In the genomic region with DNA sequence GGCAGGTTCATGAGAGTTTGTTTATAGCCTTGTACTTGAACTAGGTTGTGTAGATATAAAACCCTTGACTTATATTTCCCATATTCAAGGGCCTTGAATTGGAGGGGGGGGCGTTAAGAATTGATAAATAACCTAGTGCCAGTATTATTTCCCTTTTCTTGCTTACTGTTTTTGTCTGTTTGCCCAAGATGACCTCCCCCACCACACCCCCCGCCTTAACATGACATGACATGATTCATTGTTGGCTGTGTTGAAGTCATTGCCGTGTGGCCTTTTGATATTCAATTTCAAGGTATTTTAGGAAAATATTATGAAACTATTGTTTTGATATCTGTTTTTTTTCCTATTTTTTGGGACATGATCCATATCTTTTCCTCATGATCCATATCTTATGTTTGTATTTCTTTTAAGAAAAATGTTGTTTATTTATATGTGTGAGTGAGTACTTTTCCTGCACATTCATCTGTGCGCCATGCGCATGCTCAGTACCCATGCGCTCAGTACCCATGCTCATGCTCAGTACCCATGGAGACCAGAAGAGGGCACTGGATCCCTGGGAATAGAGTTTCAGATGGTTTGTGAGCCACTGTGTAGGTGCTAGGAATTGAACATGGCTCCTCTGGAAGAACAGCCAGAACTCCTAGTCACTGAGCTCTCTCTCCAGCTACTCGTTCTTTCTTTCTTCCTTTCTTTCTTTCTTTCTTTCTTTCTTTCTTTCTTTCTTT, we compare ENCODE assay signal across 27 mouse cellular contexts. TPM values are rescaled to one million over a fixed set of nuclear protein-coding genes. Genes with fewer than 3 reads are reported as not detected.
DNase-seq lines count a peak whose midpoint lies in the region; ATAC-seq and TF ChIP-seq lines count a peak whose summit lies in the region.
"Had no signal": no experiment of that assay in that cellular context is flagged by ENCODE, and none has a peak within 500 bp of the region (broad histone marks: within the 10 kb centered on the region; RNA-seq: fewer than 3 reads in every experiment).

No protein-coding gene starts in this region.

- H3K9ac ChIP-seq in liver, postnatal 0 days (replicated peaks), result no peak overlapping the region
- no peak overlapping the region for H3K9ac ChIP-seq in liver, embryonic 12.5 days
- H3K9ac ChIP-seq: embryonic facial prominence, embryonic 12.5 days; forebrain, embryonic 13.5 days; heart, embryonic 12.5 days had no signal

- 85% methylated on average over 7 of the region's 7 CpGs for WGBS in liver, postnatal 0 days (ENCODE audit: insufficient replicate concordance)
- 75% methylated on average over 7 of the region's 7 CpGs for WGBS in liver, embryonic 12.5 days (ENCODE audit: insufficient replicate concordance)

- H3K4me2 ChIP-seq in liver, postnatal 0 days (ENCODE audit: low read depth, low read length), result no peak overlapping the region
- H3K4me2 ChIP-seq in liver, embryonic 12.5 days, result no peak overlapping the region
- H3K4me2 ChIP-seq: embryonic facial prominence, embryonic 12.5 days; forebrain, embryonic 13.5 days; heart, embryonic 12.5 days had no signal

- H3K27ac ChIP-seq in liver, postnatal 0 days (ENCODE audit: low read depth), result no peak overlapping the region
- H3K27ac ChIP-seq in liver, embryonic 12.5 days, result no peak overlapping the region
- H3K27ac ChIP-seq: embryonic facial prominence, embryonic 12.5 days; forebrain, embryonic 13.5 days; hindbrain, embryonic 10.5 days; macrophage had no signal

- DNase-seq in adrenal gland, adult 8-10 months, result peak; percentile 39
- DNase-seq in adrenal gland, adult 18-20 months (ENCODE audit: low spot score in 2 of 2), result no peak
- no peak for DNase-seq in liver, postnatal 0 days
- DNase-seq in adrenal gland, postnatal 14 days, result peak; percentile 62
- DNase-seq in B cell, adult 2 months, result no peak
- DNase-seq in frontal cortex, postnatal 36 days (ENCODE audit: low spot score in 2 of 2), result no peak
- DNase-seq: cerebellum, adult 11 months; cerebellum, postnatal 10 days; gastrocnemius, postnatal 14 days; heart, adult 11 months; heart, postnatal 10 days; kidney, postnatal 25 days; thymus, adult 2 months; thymus, postnatal 4 days had no signal

- H3K27me3 ChIP-seq in liver, postnatal 0 days (ENCODE audit: insufficient read depth, low read length), result no peaks in the 10 kb centered on the region
- H3K27me3 ChIP-seq in liver, embryonic 12.5 days (replicated peaks), result no peaks in the 10 kb centered on the region
- H3K27me3 ChIP-seq: embryonic facial prominence, embryonic 12.5 days; forebrain, embryonic 13.5 days; heart, embryonic 12.5 days had no signal

- no peak for ATAC-seq in liver, postnatal 0 days
- ATAC-seq in liver, embryonic 12.5 days, result no peak
- ATAC-seq: CD4-positive, CD25-positive, alpha-beta regulatory T cell, adult 4 months; forebrain, embryonic 13.5 days; hindbrain, embryonic 16.5 days; intestine, embryonic 16.5 days; lung, postnatal 0 days; midbrain, embryonic 16.5 days had no signal

- no peak for TF ChIP-seq EP300 in liver, postnatal 0 days (IDR thresholded peaks at IDR 0.05; ENCODE audit: low read depth)

- TF ChIP-seq CTCF in liver, postnatal 0 days (IDR thresholded peaks at IDR 0.05; ENCODE audit: low read depth), result 0 out of 2 replicates have a peak, but pooled peaks have one; percentile 6

- no peaks in the 10 kb centered on the region for H3K9me3 ChIP-seq in liver, postnatal 0 days (ENCODE audit: low read length)
- no peaks in the 10 kb centered on the region for H3K9me3 ChIP-seq in liver, embryonic 12.5 days (replicated peaks)
- H3K9me3 ChIP-seq: embryonic facial prominence, embryonic 12.5 days; forebrain, embryonic 13.5 days; heart, embryonic 12.5 days; hindbrain, embryonic 10.5 days had no signal

- H3K4me1 ChIP-seq in liver, postnatal 0 days (ENCODE audit: insufficient read depth), result no peaks in the 10 kb centered on the region
- no peaks in the 10 kb centered on the region for H3K4me1 ChIP-seq in liver, embryonic 12.5 days
- H3K4me1 ChIP-seq: embryonic facial prominence, embryonic 12.5 days; heart, embryonic 12.5 days had no signal

- H3K36me3 ChIP-seq in liver, postnatal 0 days (replicated peaks; ENCODE audit: insufficient read depth, low read length), result no peaks in the 10 kb centered on the region
- H3K36me3 ChIP-seq in liver, embryonic 12.5 days, result no peaks in the 10 kb centered on the region
- H3K36me3 ChIP-seq: embryonic facial prominence, embryonic 12.5 days; heart, embryonic 12.5 days; hindbrain, embryonic 10.5 days had no signal

- H3K4me3 ChIP-seq in liver, postnatal 0 days (ENCODE audit: low read depth, low read length), result no peak overlapping the region
- H3K4me3 ChIP-seq in liver, embryonic 12.5 days, result no peak overlapping the region
- H3K4me3 ChIP-seq: embryonic facial prominence, embryonic 12.5 days; erythroblast, embryonic 14.5 days; forebrain, embryonic 13.5 days; heart, embryonic 12.5 days; hindbrain, embryonic 10.5 days had no signal

RNA-seq across cellular contexts. Expression of a gene that starts 11.6 kb away (rescaled TPM):
- 1 to 10 TPM; 7.0 to 9.9 (median 8.6) TPM for total RNA-seq in adrenal gland, adult 8-10 months (2022)
- 1 to 10 TPM; 4.5 to 5.6 TPM for total RNA-seq in adrenal gland, adult 18-20 months (2021)
- 0.01 TPM in 2 replicates for polyA plus RNA-seq in liver, postnatal 0 days (2015; fragmentation: Nextera tagmentation; extraction: Ambion mirVana)
- 0.04 TPM in 1 of 2 replicates, not detected in the other for polyA plus RNA-seq in liver, embryonic 12.5 days (2016; fragmentation: Nextera tagmentation; extraction: Ambion mirVana)
- 6.1 and 6.2 TPM in 2 replicates for total RNA-seq in adrenal gland, postnatal 14 days (2021)
- total RNA-seq: MEL had no signal
- polyA plus RNA-seq: erythroblast, embryonic 14.5 days had no signal

Comparison
In these comparisons a context has a peak if more than half of its experiments do, and no peak if none do; other contexts are left out.
1. DNase-seq: peak in adrenal gland, adult 8-10 months (single experiment) and adrenal gland, postnatal 14 days (single experiment); none in adrenal gland, adult 18-20 months (0 of 2), liver, postnatal 0 days (single experiment), B cell, adult 2 months (0 of 2) and frontal cortex, postnatal 36 days (0 of 2).